Mouse (Mus musculus): ENCODE measurements around the gene Fastkd1. TPM values are rescaled to one million over a fixed set of nuclear protein-coding genes. Genes with fewer than 3 reads are reported as not detected.

The Fastkd1 gene
- polyA plus RNA-seq, 1 experiment from 2014 or later = 18.4 TPM

- ATAC-seq (ENCODE audit: low FRiP score, low TSS enrichment) = no peak
- Histone ChIP-seq H3K27me3 (ENCODE audit: control insufficient read depth, insufficient read depth, low read length) (no peaks in the 10 kb centered on the region), H3K9me3 (ENCODE audit: control insufficient read depth, low read length) (no peaks in the 10 kb centered on the region), H3K4me1 (ENCODE audit: control insufficient read depth, insufficient read depth, low read length) (no peaks in the 10 kb centered on the region), H3K36me3 (ENCODE audit: control insufficient read depth, insufficient read depth, low read length) (no peaks in the 10 kb centered on the region), H3K27ac (ENCODE audit: low read depth, low read length) (no peak overlapping the region), H3K4me3 (ENCODE audit: low read length) (peak overlapping the region; percentile 89; the same call in 1 of the 2 replicates), H3K4me2 (replicated peaks; ENCODE audit: low read depth, low read length) (peak overlapping the region; percentile 61), H3K9ac (ENCODE audit: low read depth, low read length) (no peak overlapping the region)
- 35% methylated on average over 4 of the region's 4 CpGs for WGBS
Measured at GRCm38 (mm10) chr2:69713626-69714014, 304 bp upstream of the Fastkd1 start.

GRCm38 (mm10) chr2:69712171-69712570 is 1.1 kb downstream of the Fastkd1 start:
- Histone ChIP-seq H3K9ac (ENCODE audit: low read depth, low read length) (no peak overlapping the region), H3K27me3 (ENCODE audit: control insufficient read depth, insufficient read depth, low read length) (no peaks in the 10 kb centered on the region), H3K27ac (ENCODE audit: low read depth, low read length) (no peak overlapping the region), H3K4me2 (replicated peaks; ENCODE audit: low read depth, low read length) (no peak overlapping the region), H3K4me3 (ENCODE audit: low read length) (no peak overlapping the region; the same call in 1 of the 2 replicates), H3K4me1 (ENCODE audit: control insufficient read depth, insufficient read depth, low read length) (no peaks in the 10 kb centered on the region), H3K9me3 (ENCODE audit: control insufficient read depth, low read length) (no peaks in the 10 kb centered on the region), H3K36me3 (ENCODE audit: control insufficient read depth, insufficient read depth, low read length) (peaks cover under 1% of the 10 kb centered on the region; the same call in 1 of the 2 replicates)
- no peak for ATAC-seq (ENCODE audit: low FRiP score, low TSS enrichment)
- 86% methylated on average over 14 of the region's 14 CpGs for WGBS

- ATAC-seq (ENCODE audit: low FRiP score, low TSS enrichment) = no peak
- H3K9me3 ChIP-seq (ENCODE audit: control insufficient read depth, low read length) = no peaks in the 10 kb centered on the region
- no peaks in the 10 kb centered on the region for H3K4me1 ChIP-seq (ENCODE audit: control insufficient read depth, insufficient read depth, low read length)
- no peak overlapping the region for H3K4me3 ChIP-seq (ENCODE audit: low read length)
- peaks cover 17% of the 10 kb centered on the region; the same call in 1 of the 2 replicates for H3K36me3 ChIP-seq (ENCODE audit: control insufficient read depth, insufficient read depth, low read length)
- H3K27ac ChIP-seq (ENCODE audit: low read depth, low read length) = no peak overlapping the region
- no peak overlapping the region for H3K4me2 ChIP-seq (replicated peaks; ENCODE audit: low read depth, low read length)
- WGBS = 95% methylated on average over 8 of the region's 8 CpGs
- H3K27me3 ChIP-seq (ENCODE audit: control insufficient read depth, insufficient read depth, low read length) = no peaks in the 10 kb centered on the region
- H3K9ac ChIP-seq (ENCODE audit: low read depth, low read length) = no peak overlapping the region
Measured at GRCm38 (mm10) chr2:69700446-69700845, 12.9 kb downstream of the Fastkd1 start.

- Histone ChIP-seq H3K27ac (ENCODE audit: low read depth, low read length) (no peak overlapping the region), H3K4me3 (ENCODE audit: low read length) (no peak overlapping the region), H3K9me3 (ENCODE audit: control insufficient read depth, low read length) (no peaks in the 10 kb centered on the region), H3K4me2 (replicated peaks; ENCODE audit: low read depth, low read length) (no peak overlapping the region), H3K27me3 (ENCODE audit: control insufficient read depth, insufficient read depth, low read length) (no peaks in the 10 kb centered on the region), H3K36me3 (ENCODE audit: control insufficient read depth, insufficient read depth, low read length) (peaks cover 29% of the 10 kb centered on the region; the same call in 1 of the 2 replicates), H3K9ac (ENCODE audit: low read depth, low read length) (no peak overlapping the region), H3K4me1 (ENCODE audit: control insufficient read depth, insufficient read depth, low read length) (no peaks in the 10 kb centered on the region)
- 94% methylated on average over 11 of the region's 11 CpGs for WGBS
- ATAC-seq (ENCODE audit: low FRiP score, low TSS enrichment) = no peak
Measured at GRCm38 (mm10) chr2:69693501-69693900, 19.8 kb downstream of the Fastkd1 start.

GRCm38 (mm10) chr2:69690843-69691242 is 22.5 kb downstream of the Fastkd1 start:
- Histone ChIP-seq H3K4me1 (ENCODE audit: control insufficient read depth, insufficient read depth, low read length) (no peaks in the 10 kb centered on the region), H3K9me3 (ENCODE audit: control insufficient read depth, low read length) (no peaks in the 10 kb centered on the region), H3K9ac (ENCODE audit: low read depth, low read length) (no peak overlapping the region), H3K4me2 (replicated peaks; ENCODE audit: low read depth, low read length) (no peak overlapping the region), H3K4me3 (ENCODE audit: low read length) (no peak overlapping the region), H3K36me3 (ENCODE audit: control insufficient read depth, insufficient read depth, low read length) (peaks cover 33% of the 10 kb centered on the region; the same call in 1 of the 2 replicates), H3K27me3 (ENCODE audit: control insufficient read depth, insufficient read depth, low read length) (no peaks in the 10 kb centered on the region), H3K27ac (ENCODE audit: low read depth, low read length) (no peak overlapping the region)
- 93% methylated on average over 6 of the region's 6 CpGs for WGBS
- ATAC-seq (ENCODE audit: low FRiP score, low TSS enrichment) = no peak

GRCm38 (mm10) chr2:69690214-69690613 is 23.1 kb downstream of the Fastkd1 start:
- Histone ChIP-seq H3K4me3 (ENCODE audit: low read length) (no peak overlapping the region), H3K9ac (ENCODE audit: low read depth, low read length) (no peak overlapping the region), H3K27ac (ENCODE audit: low read depth, low read length) (no peak overlapping the region), H3K36me3 (ENCODE audit: control insufficient read depth, insufficient read depth, low read length) (peaks cover 33% of the 10 kb centered on the region; the same call in 1 of the 2 replicates), H3K9me3 (ENCODE audit: control insufficient read depth, low read length) (no peaks in the 10 kb centered on the region), H3K27me3 (ENCODE audit: control insufficient read depth, insufficient read depth, low read length) (no peaks in the 10 kb centered on the region), H3K4me1 (ENCODE audit: control insufficient read depth, insufficient read depth, low read length) (no peaks in the 10 kb centered on the region), H3K4me2 (replicated peaks; ENCODE audit: low read depth, low read length) (no peak overlapping the region)
- WGBS = 91% methylated on average over 3 of the region's 3 CpGs
- no peak for ATAC-seq (ENCODE audit: low FRiP score, low TSS enrichment)

- no peak for ATAC-seq (ENCODE audit: low FRiP score, low TSS enrichment)
- Histone ChIP-seq H3K9me3 (ENCODE audit: control insufficient read depth, low read length) (no peaks in the 10 kb centered on the region), H3K27ac (ENCODE audit: low read depth, low read length) (no peak overlapping the region), H3K4me3 (ENCODE audit: low read length) (no peak overlapping the region), H3K9ac (ENCODE audit: low read depth, low read length) (no peak overlapping the region), H3K4me2 (replicated peaks; ENCODE audit: low read depth, low read length) (no peak overlapping the region), H3K27me3 (ENCODE audit: control insufficient read depth, insufficient read depth, low read length) (no peaks in the 10 kb centered on the region), H3K36me3 (ENCODE audit: control insufficient read depth, insufficient read depth, low read length) (peaks cover 10% of the 10 kb centered on the region; the same call in 1 of the 2 replicates), H3K4me1 (ENCODE audit: control insufficient read depth, insufficient read depth, low read length) (no peaks in the 10 kb centered on the region)
- 90% methylated on average over 3 of the region's 3 CpGs for WGBS
Measured at GRCm38 (mm10) chr2:69684488-69684887, 28.8 kb downstream of the Fastkd1 start.

GRCm38 (mm10) chr2:69683036-69683805 is 30.1 kb downstream of the Fastkd1 start:
- Histone ChIP-seq H3K4me1 (ENCODE audit: control insufficient read depth, insufficient read depth, low read length) (no peaks in the 10 kb centered on the region), H3K9ac (ENCODE audit: low read depth, low read length) (no peak overlapping the region), H3K27ac (ENCODE audit: low read depth, low read length) (no peak overlapping the region), H3K4me2 (replicated peaks; ENCODE audit: low read depth, low read length) (no peak overlapping the region), H3K27me3 (ENCODE audit: control insufficient read depth, insufficient read depth, low read length) (no peaks in the 10 kb centered on the region), H3K4me3 (ENCODE audit: low read length) (no peak overlapping the region), H3K9me3 (ENCODE audit: control insufficient read depth, low read length) (no peaks in the 10 kb centered on the region), H3K36me3 (ENCODE audit: control insufficient read depth, insufficient read depth, low read length) (peaks cover 4% of the 10 kb centered on the region; the same call in 1 of the 2 replicates)
- ATAC-seq (ENCODE audit: low FRiP score, low TSS enrichment) = no peak
- WGBS = 87% methylated on average over 13 of the region's 13 CpGs

GRCm38 (mm10) chr2:69681931-69682330 is 31.4 kb downstream of the Fastkd1 start:
- Histone ChIP-seq H3K27ac (ENCODE audit: low read depth, low read length) (no peak overlapping the region), H3K36me3 (ENCODE audit: control insufficient read depth, insufficient read depth, low read length) (no peaks in the 10 kb centered on the region; the same call in 1 of the 2 replicates), H3K4me1 (ENCODE audit: control insufficient read depth, insufficient read depth, low read length) (no peaks in the 10 kb centered on the region), H3K9me3 (ENCODE audit: control insufficient read depth, low read length) (no peaks in the 10 kb centered on the region), H3K27me3 (ENCODE audit: control insufficient read depth, insufficient read depth, low read length) (no peaks in the 10 kb centered on the region), H3K9ac (ENCODE audit: low read depth, low read length) (no peak overlapping the region), H3K4me3 (ENCODE audit: low read length) (no peak overlapping the region), H3K4me2 (replicated peaks; ENCODE audit: low read depth, low read length) (no peak overlapping the region)
- no peak for ATAC-seq (ENCODE audit: low FRiP score, low TSS enrichment)
- WGBS = 89% methylated on average over 4 of the region's 4 CpGs

Measured in kidney, embryonic 14.5 days (tissue).